Mouse (Mus musculus): ENCODE data around the gene Hoxd8.

- TF ChIP-seq CTCF (IDR thresholded peaks at IDR 0.05; ENCODE audit: control insufficient read depth, insufficient read depth, low read length) (no peak), POLR2A (IDR thresholded peaks at IDR 0.05; ENCODE audit: borderline replicate concordance, control insufficient read depth, low read depth, low read length) (no peak)
Measured at GRCm38 (mm10) chr2:74746298-74746921, 42.0 kb downstream of the Hoxd8 start.

Measured in bone marrow, adult 2 months (tissue).